Mouse (Mus musculus) liver, embryonic 15.5 days (tissue): ENCODE measurements around the gene Nsun5. TPM values are rescaled to one million over a fixed set of nuclear protein-coding genes. Genes with fewer than 3 reads are reported as not detected.
A peak's percentile ranks its signal among the peaks of the same experiment; 100 is the strongest.
"Not testable (repeated sequence)": the region's sequence is repeated elsewhere in the genome, so short reads cannot be mapped to it uniquely, and the experiment has no call there.

ENCODE experiments used
- ATAC-seq: fragments of 200-750 bp; cut with Nextera tagmentation; 2 replicates; pipeline ENCODE4 v1.8.0; 2017; ENCODE audit warnings: moderate number of reproducible peaks, mild to moderate bottlenecking, moderate library complexity; ENCODE audit not compliant: insufficient read depth
- H3K27ac ChIP-seq: fragments of 300-500 bp; sonication (generic); replicated peaks from 2 replicates; pipeline ENCODE4 v1.5.1; 2015; ENCODE audit warnings: mild to moderate bottlenecking, inconsistent platforms
- H3K27me3 ChIP-seq: fragments of 300-500 bp; sonication (generic); 2 replicates; pipeline ENCODE4 v1.6.1; 2015; ENCODE audit warnings: mild to moderate bottlenecking, inconsistent platforms
- H3K36me3 ChIP-seq: fragments of 300-500 bp; sonication (generic); replicated peaks from 2 replicates; pipeline ENCODE4 v1.6.1; 2015; ENCODE audit warnings: moderate library complexity, mild to moderate bottlenecking, inconsistent platforms
- H3K4me1 ChIP-seq: fragments of 300-500 bp; sonication (generic); replicated peaks from 2 replicates; pipeline ENCODE4 v1.6.1; 2015; ENCODE audit warnings: inconsistent platforms
- H3K4me2 ChIP-seq: fragments of 300-500 bp; sonication (generic); 2 replicates; pipeline ENCODE4 v1.6.1; 2015; ENCODE audit warnings: moderate library complexity, mild to moderate bottlenecking, inconsistent platforms
- H3K4me3 ChIP-seq: fragments of 300-500 bp; sonication (generic); replicated peaks from 2 replicates; pipeline ENCODE4 v1.5.1; 2015; ENCODE audit warnings: mild to moderate bottlenecking, inconsistent platforms
- H3K9ac ChIP-seq: fragments of 300-500 bp; sonication (generic); 2 replicates; pipeline ENCODE4 v1.6.1; 2015; ENCODE audit warnings: moderate library complexity, mild to moderate bottlenecking, inconsistent platforms
- H3K9me3 ChIP-seq: fragments of 300-500 bp; sonication (generic); replicated peaks from 2 replicates; pipeline ENCODE4 v1.6.1; 2016; ENCODE audit warnings: inconsistent platforms
- WGBS: fragments of 180-500 bp; shearing (Covaris S2); methylation state at CpG from one replicate; pipeline ENCODE4 v1.1.7; 2015; ENCODE audit warnings: mixed read lengths; ENCODE audit not compliant: insufficient replicate concordance; 5-methylcytosine and 5-hydroxymethylcytosine counted together
- polyA plus RNA-seq: library from polyadenylated mRNA; unstranded; fragments of >200 nt; fragmentation: Nextera tagmentation; extraction: Ambion mirVana; gene quantifications from 2 replicates; pipeline ENCODE4 v1.2.1, GENCODE M21; 2015

The Nsun5 gene
- polyA plus RNA-seq, 1 experiment from 2014 or later = 16.4 TPM

- 53% methylated on average over 13 of the region's 13 CpGs for WGBS
- H3K27me3 ChIP-seq = peaks cover 14% of the 10 kb centered on the region
- no peaks in the 10 kb centered on the region for H3K9me3 ChIP-seq
- H3K36me3 ChIP-seq = no peaks in the 10 kb centered on the region
- H3K27ac ChIP-seq = no peak overlapping the region
- no peaks in the 10 kb centered on the region; the same call in 1 of the 2 replicates for H3K4me1 ChIP-seq
- no peak for ATAC-seq
- no peak overlapping the region for H3K4me2 ChIP-seq
- H3K4me3 ChIP-seq = no peak overlapping the region
- no peak overlapping the region for H3K9ac ChIP-seq
Observed at GRCm38 (mm10) chr5:135351606-135352005, 18.1 kb upstream of the Nsun5 start.

- no peak within 1 kb of the TSS for H3K4me2 ChIP-seq
- no peak within 1 kb of the TSS for H3K9ac ChIP-seq
- no peak within 1 kb of the TSS for H3K4me3 ChIP-seq
- WGBS = 50% methylated on average over 9 of the region's 9 CpGs
- H3K27me3 ChIP-seq = peaks cover 14% of the 10 kb centered on the region
- H3K36me3 ChIP-seq = no peaks in the 10 kb centered on the region
- no peak for ATAC-seq
- no peaks in the 10 kb centered on the region for H3K9me3 ChIP-seq
- no peak within 1 kb of the TSS for H3K27ac ChIP-seq
- no peaks in the 10 kb centered on the region; the same call in 1 of the 2 replicates for H3K4me1 ChIP-seq
Observed at GRCm38 (mm10) chr5:135352995-135353394, 16.8 kb upstream of the Nsun5 start, which contains the start of gene Trim50. Gene Trim50, plus strand, starts transcription at chr5:135353295.

DNA sequence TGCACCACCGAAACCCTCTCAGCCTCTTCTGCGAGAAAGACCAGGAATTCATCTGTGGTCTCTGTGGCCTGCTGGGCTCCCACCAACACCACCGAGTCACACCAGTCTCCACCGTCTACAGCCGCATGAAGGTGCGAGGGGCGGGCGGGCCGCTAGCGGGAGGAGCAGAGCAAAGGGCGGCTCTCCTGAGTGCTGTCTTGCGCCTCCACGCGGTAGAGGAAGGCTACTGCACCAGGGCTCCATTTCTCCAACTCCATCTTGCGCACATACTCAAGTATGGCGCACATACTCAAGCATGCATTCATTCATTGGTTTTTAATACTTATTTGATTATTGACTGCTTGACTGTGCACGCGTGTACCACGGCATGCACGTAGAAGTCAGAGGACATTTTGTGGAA lies 16.2 kb upstream of the Nsun5 start:
- no peak overlapping the region for H3K4me2 ChIP-seq
- ATAC-seq = no peak
- no peaks in the 10 kb centered on the region for H3K9me3 ChIP-seq
- no peak overlapping the region for H3K9ac ChIP-seq
- H3K27me3 ChIP-seq = peaks cover 14% of the 10 kb centered on the region
- no peak overlapping the region for H3K4me3 ChIP-seq
- WGBS = 19% methylated on average over 20 of the region's 20 CpGs
- H3K27ac ChIP-seq = no peak overlapping the region
- no peaks in the 10 kb centered on the region for H3K36me3 ChIP-seq
- no peaks in the 10 kb centered on the region; the same call in 1 of the 2 replicates for H3K4me1 ChIP-seq

GRCm38 (mm10) chr5:135356090-135356489 lies 13.7 kb upstream of the Nsun5 start:
- Histone ChIP-seq H3K9ac (no peak overlapping the region), H3K4me2 (no peak overlapping the region), H3K4me1 (no peaks in the 10 kb centered on the region; the same call in 1 of the 2 replicates), H3K4me3 (no peak overlapping the region), H3K27ac (no peak overlapping the region), H3K9me3 (no peaks in the 10 kb centered on the region), H3K27me3 (peaks cover 14% of the 10 kb centered on the region), H3K36me3 (no peaks in the 10 kb centered on the region)
- 38% methylated on average over 1 of the region's 1 CpGs for WGBS
- no peak for ATAC-seq

DNA sequence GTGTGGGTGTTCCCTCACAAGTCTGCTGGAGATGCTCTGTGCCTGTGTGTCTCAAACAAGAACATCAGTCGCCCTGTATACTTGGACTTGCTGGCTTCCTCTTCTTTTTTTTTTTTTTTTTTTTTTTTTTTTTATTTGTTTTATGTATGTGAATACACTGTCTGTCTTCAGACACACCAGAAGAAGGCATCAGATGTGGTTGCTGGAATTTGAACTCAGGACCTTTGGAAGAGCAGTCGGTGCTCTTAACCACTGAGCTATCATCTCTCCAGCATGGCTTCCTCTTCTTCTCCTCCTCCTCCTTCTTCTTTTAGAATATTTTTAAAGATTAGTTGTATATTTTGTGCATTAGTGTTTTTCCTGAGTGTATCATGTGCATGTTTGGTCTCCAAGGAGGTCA lies 12.2 kb upstream of the Nsun5 start:
- Histone ChIP-seq H3K4me1 (no peaks in the 10 kb centered on the region; the same call in 1 of the 2 replicates), H3K27me3 (peaks cover 14% of the 10 kb centered on the region)

GRCm38 (mm10) chr5:135359772-135360171 lies 10.0 kb upstream of the Nsun5 start:
- no peak overlapping the region for H3K27ac ChIP-seq
- H3K4me3 ChIP-seq = no peak overlapping the region
- H3K36me3 ChIP-seq = no peaks in the 10 kb centered on the region
- WGBS = 73% methylated on average over 2 of the region's 2 CpGs
- no peak overlapping the region for H3K9ac ChIP-seq
- no peaks in the 10 kb centered on the region for H3K4me1 ChIP-seq
- peaks cover 4% of the 10 kb centered on the region; the same call in 1 of the 2 replicates for H3K27me3 ChIP-seq
- no peaks in the 10 kb centered on the region for H3K9me3 ChIP-seq
- ATAC-seq = no peak
- no peak overlapping the region for H3K4me2 ChIP-seq

More for the DNA sequence above, 12.2 kb upstream of the Nsun5 start:
- Histone ChIP-seq H3K36me3 (no peaks in the 10 kb centered on the region), H3K9me3 (no peaks in the 10 kb centered on the region), H3K27ac (no peak overlapping the region), H3K9ac (no peak overlapping the region), H3K4me2 (no peak overlapping the region), H3K4me3 (no peak overlapping the region)
- 61% methylated on average over 2 of the region's 2 CpGs for WGBS
- no peak for ATAC-seq

DNA sequence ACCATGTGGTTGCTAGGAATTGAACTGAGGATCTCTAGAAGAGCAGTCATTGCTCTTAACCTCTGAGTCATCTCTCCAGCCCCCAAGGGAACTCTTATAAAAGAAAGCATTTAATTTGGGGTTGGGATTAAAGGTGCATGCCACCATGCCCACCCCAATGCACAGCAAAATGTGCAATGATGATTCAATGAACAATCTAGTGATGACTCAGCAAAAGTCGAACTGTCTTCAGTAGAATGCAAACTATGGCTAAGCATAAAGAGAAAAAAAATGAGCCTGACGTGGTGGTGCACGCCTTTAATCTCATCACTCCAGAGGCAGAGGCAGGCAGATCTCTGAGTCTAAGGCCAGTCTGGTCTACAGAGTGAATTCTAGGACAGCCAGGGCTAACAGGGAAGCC lies 7.2 kb upstream of the Nsun5 start:
- H3K36me3 ChIP-seq = no peaks in the 10 kb centered on the region
- WGBS = 39% methylated on average over 3 of the region's 3 CpGs

DNA sequence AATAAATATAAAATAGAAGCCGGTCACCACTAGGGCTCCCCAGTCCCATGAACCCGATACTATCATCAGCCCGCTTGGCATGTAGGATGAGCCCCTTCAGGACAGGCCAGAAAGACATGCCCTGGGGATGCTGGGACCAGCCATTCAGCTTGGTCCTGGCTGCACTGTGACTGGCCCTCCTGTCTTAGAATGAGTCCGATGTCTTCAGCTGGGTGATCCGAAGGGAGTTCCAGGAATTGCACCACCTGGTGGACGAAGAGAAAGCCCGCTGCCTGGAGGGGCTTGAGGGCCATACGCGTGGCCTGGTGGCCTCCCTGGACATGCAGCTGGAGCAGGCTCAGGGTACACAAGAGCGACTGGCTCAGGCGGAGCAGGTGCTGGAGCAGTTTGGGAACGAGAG lies 6.2 kb upstream of the Nsun5 start:
- Histone ChIP-seq H3K4me3 (no peak overlapping the region), H3K27ac (no peak overlapping the region), H3K27me3 (peaks cover 4% of the 10 kb centered on the region; the same call in 1 of the 2 replicates), H3K9me3 (no peaks in the 10 kb centered on the region), H3K4me2 (no peak overlapping the region), H3K4me1 (no peaks in the 10 kb centered on the region), H3K36me3 (no peaks in the 10 kb centered on the region), H3K9ac (no peak overlapping the region)
- ATAC-seq = no peak
- WGBS = 27% methylated on average over 12 of the region's 12 CpGs

More for the DNA sequence above, 7.2 kb upstream of the Nsun5 start:
- Histone ChIP-seq H3K9ac (no peak overlapping the region), H3K27ac (no peak overlapping the region), H3K9me3 (no peaks in the 10 kb centered on the region), H3K4me3 (no peak overlapping the region), H3K4me1 (no peaks in the 10 kb centered on the region), H3K27me3 (peaks cover 4% of the 10 kb centered on the region; the same call in 1 of the 2 replicates), H3K4me2 (no peak overlapping the region)
- no peak for ATAC-seq

DNA sequence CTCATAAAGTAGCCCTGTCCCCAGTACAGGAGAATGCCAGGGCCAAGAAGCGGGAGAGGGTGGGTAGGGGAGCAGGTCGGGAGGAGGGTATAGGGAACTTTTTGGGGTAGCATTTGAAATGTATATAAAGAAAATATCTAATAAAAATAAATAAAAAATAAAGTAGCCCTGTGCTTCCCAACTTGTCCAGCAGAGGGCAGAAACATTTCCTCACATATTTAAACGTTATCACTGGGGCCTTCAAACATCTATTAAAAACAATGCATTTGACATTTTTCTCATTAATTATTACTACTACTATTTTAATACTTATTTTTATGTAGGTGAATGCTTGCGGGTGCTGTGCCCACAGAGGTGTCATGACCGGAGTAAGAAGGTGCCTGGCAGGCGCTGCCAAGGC lies 1.9 kb upstream of the Nsun5 start:
- 52% methylated on average over 6 of the region's 6 CpGs for WGBS

DNA sequence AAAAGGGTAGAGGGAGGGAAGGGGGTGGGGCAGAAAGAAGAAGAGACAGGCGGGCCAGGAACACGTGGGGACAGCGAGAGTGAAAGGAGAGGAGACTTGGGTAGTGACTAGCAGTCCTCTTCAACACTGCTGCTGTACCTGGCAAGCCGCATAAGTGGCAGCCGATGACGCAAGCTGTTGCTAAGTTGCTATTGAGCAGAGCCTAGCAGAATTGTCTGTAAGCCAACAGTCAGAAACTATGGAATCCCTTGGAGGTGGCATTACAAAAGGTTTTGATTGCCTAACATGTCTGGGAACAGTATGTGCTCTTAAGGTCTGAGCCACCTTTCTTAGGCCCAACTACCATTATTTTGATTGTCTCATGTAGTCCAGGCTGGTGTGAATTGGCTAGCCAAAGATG lies 1.4 kb upstream of the Nsun5 start:
- no peak for ATAC-seq
- H3K36me3 ChIP-seq = peaks cover 18% of the 10 kb centered on the region
- no peak overlapping the region for H3K4me3 ChIP-seq
- H3K27me3 ChIP-seq = peaks cover 4% of the 10 kb centered on the region; the same call in 1 of the 2 replicates
- H3K27ac ChIP-seq = no peak overlapping the region
- H3K4me1 ChIP-seq = peaks cover 17% of the 10 kb centered on the region
- H3K4me2 ChIP-seq = no peak overlapping the region
- no peaks in the 10 kb centered on the region for H3K9me3 ChIP-seq
- no peak overlapping the region for H3K9ac ChIP-seq
- WGBS = 79% methylated on average over 6 of the region's 6 CpGs

More for the DNA sequence above, 1.9 kb upstream of the Nsun5 start:
- no peak overlapping the region for H3K9ac ChIP-seq
- H3K4me3 ChIP-seq = no peak overlapping the region
- no peak for ATAC-seq
- H3K27ac ChIP-seq = no peak overlapping the region
- H3K9me3 ChIP-seq = no peaks in the 10 kb centered on the region
- H3K4me2 ChIP-seq = no peak overlapping the region
- peaks cover 4% of the 10 kb centered on the region; the same call in 1 of the 2 replicates for H3K27me3 ChIP-seq
- peaks cover 15% of the 10 kb centered on the region for H3K36me3 ChIP-seq
- H3K4me1 ChIP-seq = peaks cover 17% of the 10 kb centered on the region

DNA sequence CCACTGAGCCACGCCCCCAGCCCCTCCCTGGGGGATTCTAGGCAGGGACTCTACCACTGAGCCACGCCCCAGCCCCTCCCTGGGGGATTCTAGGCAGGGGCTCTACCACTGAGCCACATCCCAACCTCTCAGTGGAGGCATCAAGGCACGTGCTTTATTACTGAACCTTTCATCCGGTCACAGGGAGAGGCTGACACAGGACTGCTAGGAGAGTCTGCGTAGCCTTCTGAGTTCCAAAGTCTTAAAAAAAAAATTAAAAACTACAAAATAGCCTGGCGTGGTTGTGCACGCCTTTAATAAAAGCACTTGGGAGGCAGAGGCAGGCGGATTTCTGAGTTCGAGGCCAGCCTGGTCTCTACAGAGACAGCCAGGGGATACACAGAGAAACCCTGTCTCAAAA lies 557 bp upstream of the Nsun5 start:
- peaks cover 17% of the 10 kb centered on the region for H3K4me1 ChIP-seq
- H3K36me3 ChIP-seq = peaks cover 27% of the 10 kb centered on the region
- H3K4me2 ChIP-seq = peak overlapping the region; percentile 90
- not testable (repeated sequence) for H3K9me3 ChIP-seq, H3K27me3 ChIP-seq, ATAC-seq
- peak overlapping the region; percentile 82; the same call in 1 of the 2 replicates for H3K9ac ChIP-seq
- 53% methylated on average over 9 of the region's 9 CpGs for WGBS
- peak overlapping the region; percentile 80 for H3K27ac ChIP-seq
- H3K4me3 ChIP-seq = peak overlapping the region; percentile 80

DNA sequence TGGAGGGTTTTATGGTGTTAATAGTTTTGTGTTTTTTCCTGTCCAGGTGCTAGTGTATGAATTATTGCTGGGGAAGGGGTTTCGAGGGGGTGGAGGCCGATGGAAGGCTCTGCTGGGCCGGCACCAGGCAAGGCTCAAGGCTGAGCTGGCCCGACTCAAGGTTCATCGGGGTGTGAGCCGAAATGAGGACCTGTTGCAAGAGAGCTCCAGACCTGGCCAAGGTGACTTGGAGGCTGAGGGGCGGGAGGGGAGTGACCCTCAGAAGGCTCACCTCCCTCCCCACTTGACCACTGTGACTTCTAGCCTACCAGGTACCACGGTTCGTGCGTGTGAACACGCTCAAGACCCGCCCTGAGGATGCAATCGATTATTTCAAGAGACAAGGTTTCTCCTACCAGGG lies 1.4 kb downstream of the Nsun5 start:
- ATAC-seq = no peak

More for the DNA sequence above, 1.4 kb downstream of the Nsun5 start:
- H3K9ac ChIP-seq = no peak overlapping the region
- H3K9me3 ChIP-seq = no peaks in the 10 kb centered on the region
- H3K4me2 ChIP-seq = peak overlapping the region; percentile 90; the same call in 1 of the 2 replicates
- peaks cover 47% of the 10 kb centered on the region for H3K36me3 ChIP-seq
- no peak overlapping the region for H3K4me3 ChIP-seq
- WGBS = 83% methylated on average over 13 of the region's 13 CpGs
- no peaks in the 10 kb centered on the region for H3K27me3 ChIP-seq
- H3K27ac ChIP-seq = no peak overlapping the region
- peaks cover 17% of the 10 kb centered on the region for H3K4me1 ChIP-seq
